Mouse (Mus musculus) lung, postnatal 4 days (tissue): ENCODE results near the gene Itsn1.

Experiments
- DNase-seq, 2 experiments: peaks; one replicate each; pipeline ENCODE4 v3.0.0; 2021

Gene Itsn1

DNA sequence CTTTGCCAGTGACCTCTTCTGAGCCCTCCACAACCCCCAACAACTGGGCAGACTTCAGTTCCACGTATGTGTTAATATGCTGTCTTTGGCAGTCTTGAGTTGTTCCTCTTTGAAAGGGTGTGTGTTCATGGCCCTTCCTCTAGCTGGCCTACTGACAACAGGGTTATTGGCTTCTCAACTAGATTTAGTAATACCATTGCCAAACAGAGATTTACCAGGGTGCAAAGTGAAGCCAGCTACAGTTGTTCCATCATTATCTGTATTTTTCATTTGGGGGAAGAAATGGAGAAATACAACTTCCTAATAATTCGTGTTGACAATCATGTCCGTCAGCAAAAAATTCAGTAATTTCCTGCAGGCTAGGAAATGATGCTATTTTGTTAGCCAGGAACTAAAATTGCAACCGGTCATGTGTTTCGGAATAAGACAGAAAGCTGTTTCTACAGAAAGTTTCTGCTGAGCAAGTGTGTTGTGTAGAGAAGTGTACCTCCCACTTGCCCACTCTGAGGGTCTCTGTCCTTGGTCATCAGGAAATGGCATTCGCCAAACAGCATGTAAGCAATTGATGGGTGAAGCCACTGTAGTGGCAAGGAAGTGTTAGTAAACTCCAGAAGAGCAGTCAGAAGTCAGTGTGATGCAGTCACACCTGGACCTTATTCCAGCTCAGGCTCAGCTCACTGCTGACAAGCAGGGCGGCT, 120.0 kb downstream of the Itsn1 start:
- no peak for DNase-seq

DNA sequence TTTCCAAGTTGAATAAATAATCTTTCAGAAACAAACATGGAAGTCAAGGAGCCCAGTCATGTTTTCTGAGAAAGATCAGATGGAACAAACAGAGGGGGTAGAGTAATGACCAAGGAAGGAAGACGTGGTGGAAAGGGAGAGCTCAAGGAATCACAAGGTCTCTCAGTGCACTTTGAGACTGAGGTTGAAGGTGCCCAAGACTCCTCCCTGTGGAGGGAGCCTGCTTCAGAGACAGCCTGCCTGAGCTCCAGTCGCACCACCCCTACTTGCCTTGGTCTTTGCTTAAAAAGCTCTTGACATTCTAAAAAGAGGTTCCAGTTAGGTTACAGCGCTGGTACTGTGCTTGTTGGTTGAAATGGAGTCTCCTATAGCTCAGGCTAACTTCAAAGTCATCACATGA, 121.1 kb downstream of the Itsn1 start:
- DNase-seq, result no peak

DNA sequence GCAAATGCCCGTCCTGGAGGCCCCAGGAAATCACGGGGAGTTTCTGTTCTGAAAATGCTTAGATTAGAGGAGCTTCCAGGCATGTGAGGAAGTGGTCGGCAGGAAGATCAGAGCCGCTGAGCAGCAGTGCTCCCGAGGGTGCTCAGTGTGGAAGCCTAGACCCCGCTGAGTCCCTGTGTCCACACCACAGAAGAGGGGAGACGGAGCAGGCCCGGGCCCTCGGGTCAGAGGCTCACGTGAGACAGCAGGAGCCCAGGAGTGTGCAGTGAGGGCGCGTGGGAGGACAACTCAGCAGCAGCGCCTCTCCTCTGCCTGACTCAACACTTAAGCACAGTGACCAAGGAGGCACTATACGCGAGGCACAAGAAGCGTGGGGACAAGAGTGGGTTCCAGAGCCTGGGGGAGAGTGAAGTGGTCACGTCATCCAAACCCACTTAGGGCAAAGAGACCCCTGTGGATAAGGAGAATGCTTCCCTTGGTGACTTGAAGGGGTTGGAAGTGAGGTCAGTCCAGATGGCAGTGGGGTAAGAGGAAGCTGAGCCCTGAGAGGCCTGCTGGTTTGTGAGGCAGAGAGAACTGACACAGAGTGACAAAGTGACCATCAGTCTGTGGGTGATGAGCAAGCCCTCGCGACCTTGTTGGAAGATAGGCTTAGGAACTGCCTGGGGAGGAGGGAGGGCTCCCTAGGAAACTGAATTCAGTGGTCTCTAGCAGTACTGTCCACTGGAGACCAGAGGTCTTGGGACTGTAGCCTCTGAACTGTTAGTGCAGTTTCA, 122.6 kb downstream of the Itsn1 start:
- DNase-seq, result no peak

DNA sequence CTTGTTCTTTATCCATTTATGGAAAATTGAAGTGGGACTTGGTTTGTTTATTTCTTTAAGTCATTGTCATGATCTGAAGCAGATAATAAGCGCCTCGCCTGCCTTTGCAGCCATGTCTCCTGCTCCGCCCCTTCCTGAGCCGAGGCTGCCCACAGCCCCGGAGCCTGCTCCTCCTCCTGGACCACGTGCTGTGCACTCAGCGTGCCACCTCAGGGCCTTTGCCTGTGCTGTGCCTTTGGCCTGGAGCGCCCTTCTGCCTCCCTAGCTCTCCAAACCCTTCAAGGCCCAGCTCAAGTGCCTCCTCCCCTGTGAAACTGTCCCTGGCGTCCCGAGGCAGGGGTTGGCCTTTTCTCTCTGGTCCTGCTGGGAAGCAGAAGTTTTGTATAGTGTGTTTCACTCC, 123.7 kb downstream of the Itsn1 start:
- no peak for DNase-seq

DNA sequence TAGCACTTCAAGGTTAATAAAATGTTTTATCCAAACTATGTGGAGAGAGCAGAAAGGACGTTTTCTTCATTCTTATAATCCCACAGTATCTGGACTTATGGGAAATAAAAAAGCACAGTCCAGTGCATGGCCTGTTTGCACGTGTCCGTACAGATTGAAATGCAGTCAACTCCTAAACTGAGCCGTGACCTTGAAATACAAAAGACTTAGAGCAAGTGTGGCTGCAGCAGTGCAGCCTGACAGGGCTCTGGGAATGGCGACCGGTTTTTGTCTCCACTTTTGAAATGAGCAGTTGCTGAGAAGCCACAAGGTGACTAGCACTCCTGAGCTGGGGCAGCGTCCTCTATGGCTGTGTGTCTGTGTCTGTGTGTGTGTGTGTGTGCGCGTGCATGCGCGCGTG, 124.1 kb downstream of the Itsn1 start:
- no peak for DNase-seq

DNA sequence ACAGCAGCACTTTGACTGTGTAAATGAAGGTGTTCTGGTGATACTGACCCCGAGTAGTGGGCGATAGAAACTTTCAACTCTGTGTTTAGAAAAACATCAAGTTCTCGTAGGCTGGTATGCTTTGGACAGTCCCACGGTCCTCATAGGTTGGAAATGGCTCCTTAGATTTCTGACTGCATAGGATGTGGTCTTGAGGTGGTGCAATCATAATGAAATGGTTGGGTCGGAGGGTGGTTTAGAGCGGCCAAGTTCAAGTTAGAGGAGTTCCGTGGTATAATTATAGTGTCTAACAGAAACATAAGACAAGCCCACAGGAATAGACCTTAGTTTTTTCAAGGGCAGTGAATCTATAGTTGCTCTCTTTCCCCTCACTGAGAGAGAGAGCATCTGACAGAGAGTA, 129.6 kb downstream of the Itsn1 start:
- DNase-seq, result no peak

DNA sequence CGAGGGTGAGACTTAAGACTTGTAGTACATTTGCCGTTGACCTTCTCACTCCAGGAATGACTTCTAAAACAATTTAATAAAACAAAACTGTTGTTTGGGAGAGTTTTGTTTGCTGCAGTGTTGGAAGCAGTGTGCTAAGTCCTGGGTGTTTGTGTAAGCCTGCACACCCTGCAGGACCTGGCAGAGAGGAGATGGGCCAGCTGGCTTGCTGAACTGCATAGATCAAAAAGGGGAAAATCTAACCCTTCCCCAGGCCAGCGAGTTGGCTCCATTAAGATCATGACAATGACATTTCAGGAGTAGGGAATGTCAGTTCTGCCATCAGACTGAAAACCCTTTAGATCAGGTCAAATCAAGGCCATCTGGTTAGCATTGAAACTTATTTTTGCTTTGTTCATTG, 130.1 kb downstream of the Itsn1 start:
- DNase-seq, result no peak

DNA sequence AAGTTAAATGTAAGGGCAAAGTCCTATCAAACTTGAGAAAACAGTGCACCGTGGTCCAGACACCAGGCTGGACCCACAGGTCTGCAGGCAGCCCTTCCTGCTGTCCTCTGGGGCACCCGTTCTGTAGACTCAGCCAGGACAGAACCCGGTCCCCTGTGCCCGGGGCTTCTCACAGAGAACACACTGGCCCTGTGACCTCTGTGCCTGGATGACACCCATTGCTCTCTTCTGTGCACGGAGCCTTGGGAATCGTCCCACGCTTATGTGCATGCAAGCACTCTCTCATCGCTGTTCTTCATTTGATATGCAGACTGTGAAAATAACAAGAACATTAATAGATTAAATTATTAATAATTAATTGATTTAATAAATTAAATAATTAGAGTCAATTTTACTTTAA, 130.9 kb downstream of the Itsn1 start:
- no peak for DNase-seq

DNA sequence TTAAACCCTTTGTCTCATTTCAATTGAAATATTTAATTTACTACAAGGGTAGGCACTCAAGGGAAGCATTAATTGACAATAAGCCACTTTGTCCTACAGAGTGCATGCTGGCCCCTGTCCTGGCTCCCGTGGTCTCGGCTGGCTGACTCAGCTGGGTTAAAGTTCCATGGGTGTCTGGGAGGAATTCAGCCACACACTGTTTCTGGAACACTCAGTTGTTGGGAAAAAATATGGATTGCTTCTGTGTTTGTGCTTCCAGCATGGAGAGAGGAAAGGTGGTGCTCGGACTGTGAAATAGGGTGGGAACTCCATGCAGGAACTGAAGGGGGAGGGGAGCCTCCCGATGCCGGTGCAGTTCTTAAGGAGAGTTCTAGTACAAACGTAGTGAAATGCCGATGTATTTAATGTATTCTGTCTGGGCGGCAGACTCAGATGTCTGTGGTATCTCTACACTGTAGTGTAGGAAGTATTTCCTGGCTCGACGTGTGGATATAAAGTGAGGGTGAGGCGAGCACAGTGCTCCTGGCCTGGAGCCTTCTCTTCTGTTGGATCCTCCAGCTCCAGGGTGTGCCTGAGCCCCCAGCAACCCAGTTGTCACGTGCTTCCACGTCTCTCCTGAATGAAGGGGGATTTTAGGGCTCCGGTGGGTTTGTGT, 131.5 kb downstream of the Itsn1 start:
- DNase-seq, result no peak

DNA sequence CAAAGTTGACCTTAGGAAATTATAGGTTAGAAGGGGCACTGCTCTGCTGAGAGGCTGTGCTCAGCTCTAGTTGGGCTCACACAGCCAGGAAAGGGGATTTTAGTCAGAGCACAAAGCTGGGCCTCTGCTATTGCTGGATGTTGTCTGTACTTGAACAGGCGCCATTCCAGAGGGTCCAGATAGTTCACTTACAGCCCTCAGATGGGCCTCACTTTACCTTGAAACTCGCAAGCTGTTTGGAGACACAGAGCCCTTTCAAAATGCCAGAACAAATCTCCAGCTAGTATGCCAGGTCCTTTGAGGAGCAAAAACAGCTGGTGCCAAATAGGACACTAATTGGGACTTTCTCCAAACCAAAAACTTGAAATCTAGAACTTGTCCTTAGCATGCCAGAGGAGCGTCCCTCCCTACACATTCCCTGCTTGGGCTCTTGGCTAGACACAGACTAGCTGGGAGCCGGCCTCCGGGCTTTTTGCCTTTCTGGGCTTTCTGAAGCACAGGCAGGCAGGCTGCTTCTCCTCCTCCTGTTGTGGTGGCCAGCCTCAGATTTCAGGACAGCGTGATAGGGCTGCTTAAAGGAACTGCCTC, 132.8 kb downstream of the Itsn1 start:
- peak; percentile 45 to 78 for DNase-seq

DNA sequence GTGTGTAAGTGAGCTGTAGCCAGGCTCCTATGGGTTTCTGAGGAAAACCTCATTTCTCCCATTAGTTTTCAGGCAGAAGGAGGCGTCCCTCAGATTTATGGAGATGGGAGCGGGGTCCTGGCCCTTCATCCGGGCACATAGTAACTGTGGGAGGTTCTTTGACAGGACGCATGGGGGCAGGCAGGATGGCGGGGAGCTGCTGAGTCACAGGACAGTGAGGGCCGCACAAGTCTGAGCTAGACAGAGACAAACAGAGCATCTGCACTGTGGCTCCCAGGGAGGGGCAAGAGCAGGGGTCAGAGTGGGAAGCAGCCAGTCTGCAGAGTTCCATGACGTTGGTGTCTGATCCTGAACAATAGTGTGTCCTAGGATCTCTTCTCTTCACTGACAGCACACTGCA, 133.8 kb downstream of the Itsn1 start:
- peak in 1 of 2 experiments; percentile 44 for DNase-seq

DNA sequence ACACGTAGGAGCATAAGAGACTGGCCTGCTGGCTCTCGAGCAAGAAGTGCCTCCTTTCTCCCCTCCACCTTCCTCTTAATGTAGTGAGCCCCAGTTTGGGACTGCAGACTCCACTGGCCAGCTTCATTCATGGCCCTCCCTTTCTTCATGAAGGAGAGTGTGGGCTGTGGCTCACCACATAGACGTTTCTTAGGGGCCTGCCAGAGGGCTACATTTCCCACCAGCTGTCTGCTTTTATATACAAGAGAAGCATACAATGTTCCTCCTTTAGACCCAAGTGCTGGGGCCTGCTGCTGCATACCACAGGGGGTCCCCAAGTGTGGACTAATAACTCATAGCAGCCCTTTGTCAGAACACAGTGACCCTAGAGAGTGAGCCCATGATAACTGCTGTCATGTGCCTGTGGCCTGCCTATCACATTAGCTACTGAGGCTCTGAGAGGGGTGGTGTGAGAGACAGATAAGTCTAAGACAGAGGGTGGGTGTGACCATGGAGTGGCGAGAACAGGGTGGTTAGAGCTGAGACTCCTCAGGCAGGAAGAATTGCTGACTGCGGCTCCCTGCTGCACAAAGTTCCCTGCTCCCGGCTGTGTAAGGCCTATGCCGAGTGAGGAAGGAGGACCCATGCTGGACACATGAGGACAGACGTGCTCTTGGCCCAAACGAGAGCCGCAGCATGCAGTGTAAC, 135.7 kb downstream of the Itsn1 start:
- peak in 1 of 2 experiments; percentile 48 for DNase-seq

DNA sequence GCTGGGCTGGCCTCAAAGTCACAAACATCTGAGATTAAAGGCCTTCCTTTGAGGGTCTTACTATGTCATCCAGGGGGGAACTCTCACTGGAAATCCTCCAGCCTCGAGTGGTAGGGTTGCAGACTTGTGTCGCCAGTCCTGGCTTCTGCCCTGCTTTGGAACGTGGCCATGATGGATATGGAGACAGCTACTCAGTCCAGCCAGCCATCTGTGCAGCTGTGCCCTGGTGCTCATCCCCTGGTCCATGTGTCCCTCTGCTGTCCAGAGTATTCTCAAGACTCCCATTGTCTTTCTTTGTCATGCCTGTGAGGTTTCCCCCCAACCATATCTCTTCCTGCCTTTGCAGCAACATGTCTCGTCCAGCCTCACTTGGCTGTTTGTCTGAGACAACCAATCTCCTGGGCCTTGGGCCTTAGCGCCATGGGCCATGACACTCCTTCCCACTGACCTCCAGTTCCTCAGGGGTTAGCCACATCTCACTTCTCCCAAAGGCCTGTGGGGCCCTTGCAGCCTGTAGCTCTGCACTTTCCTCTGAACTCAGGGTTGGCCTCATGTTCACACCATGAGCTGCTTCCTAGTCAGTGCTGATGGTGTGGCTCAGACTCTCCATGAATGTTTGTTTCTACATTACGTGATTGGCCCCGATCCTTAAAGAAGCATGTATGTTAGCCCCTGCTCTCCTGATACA, 136.6 kb downstream of the Itsn1 start:
- DNase-seq, result peak; percentile 47 to 71

DNA sequence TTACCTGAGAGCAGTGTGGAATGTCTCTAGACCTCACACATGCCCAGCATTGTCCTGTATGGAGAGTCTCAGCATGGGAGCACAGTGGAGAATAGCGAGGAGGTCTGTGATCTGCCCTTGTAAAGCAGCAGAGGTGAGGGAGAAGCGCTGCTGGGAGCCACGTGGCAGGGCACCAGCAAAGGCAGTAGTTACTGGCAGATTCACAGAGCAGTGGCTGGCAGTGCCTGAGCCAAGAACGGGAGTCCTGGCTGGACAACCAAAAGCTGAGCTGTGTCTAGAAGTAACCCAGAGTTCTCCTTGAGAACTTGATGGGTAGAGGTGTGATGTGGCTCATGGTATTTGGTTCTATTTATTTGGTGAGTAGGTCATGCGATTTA, 137.2 kb downstream of the Itsn1 start:
- no peak for DNase-seq

DNA sequence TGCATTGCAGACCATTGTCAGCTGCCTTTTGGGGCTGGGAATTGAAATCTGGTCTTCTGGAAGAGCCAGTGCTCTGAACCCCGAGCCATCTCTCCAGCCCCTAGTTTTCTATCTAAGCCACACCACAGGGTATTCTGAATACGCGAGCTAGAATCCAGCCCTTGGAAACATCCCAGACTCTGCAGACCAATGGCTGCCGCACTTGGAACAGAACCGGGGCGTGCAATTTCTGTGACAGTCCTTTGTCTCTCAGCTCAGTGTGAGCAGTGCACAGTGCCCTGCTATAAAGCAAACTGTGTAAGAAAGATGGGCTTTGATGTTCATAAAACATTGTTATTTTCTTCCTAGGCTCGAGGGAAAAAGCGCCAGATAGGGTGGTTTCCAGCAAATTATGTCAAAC, 138.6 kb downstream of the Itsn1 start:
- DNase-seq, result no peak

DNA sequence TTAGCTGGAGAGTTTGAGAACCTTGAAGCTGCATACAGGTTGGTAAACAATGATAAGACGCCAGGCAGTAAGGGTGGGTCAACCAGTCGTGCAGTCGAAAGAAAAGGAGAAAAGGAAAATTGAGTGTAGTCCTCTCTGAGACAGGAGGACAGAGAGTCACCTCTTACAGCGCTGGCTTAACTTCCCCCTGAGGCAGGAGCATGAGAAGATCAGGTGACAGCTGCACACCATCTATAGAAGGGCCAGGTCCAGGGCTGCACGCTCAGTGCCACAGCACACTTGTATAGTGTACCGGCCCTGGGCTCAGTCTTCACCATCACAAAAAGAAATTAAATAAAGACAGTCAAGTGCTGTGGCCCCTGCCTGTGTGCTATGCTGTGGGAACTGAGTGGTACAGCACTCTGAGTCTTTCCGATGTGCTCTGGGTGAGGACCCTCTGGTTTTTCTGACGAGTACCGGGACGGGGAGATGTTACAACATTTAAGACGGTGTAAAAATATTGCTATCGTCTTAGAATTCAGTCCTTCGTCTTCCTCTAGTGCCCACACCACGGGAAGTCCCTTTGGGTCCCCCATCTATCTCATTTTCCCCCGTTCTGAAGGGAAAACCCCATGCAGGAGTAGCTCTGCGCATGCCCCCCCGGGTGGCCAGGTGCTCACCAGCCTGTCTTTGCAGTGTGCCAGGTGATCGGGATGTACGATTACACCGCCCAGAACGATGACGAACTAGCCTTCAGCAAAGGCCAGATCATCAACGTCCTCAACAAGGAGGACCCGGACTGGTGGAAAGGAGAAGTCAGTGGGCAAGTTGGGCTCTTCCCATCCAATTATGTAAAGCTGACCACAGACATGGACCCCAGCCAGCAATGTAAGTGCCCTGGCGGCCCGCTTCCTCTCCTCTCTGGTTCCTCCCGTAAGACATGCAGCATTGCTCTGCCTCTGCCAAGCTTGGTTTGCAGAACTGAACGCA, 140.1 kb downstream of the Itsn1 start:
- DNase-seq, result peak; percentile 80 to 81

DNA sequence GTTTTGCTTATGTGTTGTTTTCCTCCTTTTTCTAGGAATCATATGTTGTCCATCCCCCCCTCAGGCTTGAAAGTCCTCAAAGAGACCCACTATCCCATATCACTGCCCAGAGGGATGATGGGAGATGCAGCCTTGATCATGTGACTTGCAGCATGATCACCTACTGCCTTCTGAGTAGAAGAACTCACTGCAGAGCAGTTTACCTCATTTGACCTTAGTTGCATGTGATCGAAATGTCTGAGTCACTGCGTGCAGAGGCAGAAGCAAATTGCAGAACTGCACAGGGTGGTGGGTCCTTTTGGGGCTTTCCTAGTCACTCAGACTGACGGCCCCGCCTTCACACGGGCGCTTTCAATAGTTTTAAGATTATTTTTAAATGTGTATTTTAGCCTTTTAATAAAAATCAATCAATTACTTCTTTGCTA, 141.1 kb downstream of the Itsn1 start:
- DNase-seq, result no peak

DNA sequence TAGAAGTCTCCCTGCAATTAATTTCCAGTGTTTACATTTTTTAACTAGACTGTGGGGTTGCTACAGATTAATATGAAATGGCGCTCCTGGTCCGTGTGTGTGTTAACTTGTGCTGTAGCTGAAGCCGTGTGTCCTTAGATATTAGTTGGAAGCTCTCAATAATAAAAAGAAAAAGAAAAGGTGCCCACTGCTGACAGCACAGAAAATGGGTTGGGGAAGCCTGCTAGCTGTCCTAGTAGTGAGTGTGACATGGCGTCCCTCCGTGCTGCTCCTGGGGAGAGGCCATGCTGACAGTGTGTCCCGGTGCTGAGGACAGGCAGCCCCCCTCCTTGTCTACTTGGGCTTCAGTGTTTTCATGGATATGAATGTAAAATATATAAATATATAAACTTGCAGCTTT, 142.1 kb downstream of the Itsn1 start:
- DNase-seq, result no peak

DNA sequence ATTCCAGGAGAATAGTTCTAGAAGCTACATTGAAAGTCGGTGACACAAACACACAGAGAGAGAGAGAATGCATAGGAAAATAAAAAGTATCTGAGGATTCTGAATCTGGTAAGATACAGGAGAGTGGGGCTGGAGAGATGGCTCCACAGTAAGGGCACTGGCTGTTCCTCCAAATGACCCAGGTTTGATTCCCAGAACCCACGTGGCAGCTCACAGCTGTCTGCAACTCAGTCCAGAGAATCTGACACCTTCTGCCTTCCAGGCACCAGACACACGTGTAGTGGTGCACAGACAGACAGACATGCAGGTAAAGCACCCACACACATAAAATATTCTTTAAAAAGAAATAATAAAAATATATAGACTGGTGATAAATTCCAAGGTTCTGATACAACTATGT, 144.6 kb downstream of the Itsn1 start:
- no peak for DNase-seq

DNA sequence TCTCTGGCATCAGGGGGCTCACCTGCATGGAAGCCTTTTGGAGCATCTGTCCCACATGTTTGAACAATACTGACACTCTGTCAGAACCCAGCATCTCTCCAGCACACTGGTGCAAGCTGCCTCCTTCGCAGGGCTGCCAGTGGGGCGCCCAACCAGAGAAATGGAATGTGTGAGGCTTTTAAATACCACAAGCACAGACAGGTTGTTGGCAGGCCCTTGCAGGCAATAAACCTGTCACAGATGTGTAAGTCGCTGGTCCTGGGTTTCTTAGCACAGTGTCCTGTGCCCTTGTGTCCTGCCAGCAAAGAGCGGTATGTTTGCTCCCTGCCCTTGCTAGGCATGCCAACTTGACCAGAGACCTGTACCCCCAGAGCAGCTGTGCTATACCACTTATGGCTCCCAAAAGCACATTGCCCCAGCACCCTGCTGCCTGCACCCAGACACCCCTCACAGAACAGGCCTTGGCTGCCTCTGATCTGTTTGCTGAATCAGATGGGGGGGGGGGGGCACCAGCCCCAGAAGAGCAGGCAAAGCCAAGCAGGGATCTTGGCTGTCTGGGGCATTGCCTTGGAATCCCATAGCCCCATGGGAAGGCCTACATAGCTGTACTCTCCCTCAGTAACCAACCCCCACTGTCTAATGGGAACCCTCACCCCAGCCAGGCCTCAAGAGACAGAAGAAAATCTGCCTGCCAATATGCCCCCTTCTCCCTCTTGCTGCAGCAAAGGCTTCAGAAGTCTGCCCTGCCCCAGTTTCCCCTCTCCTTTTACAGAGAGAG, 146.7 kb downstream of the Itsn1 start:
- DNase-seq, result no peak
